Mouse (Mus musculus) liver, adult 2 months (tissue): ENCODE data around the gene Sorbs1.

Source experiments
- CTCF ChIP-seq: fragments of 200-500 bp; IDR thresholded peaks from 2 replicates; pipeline ENCODE4 v1.5.1; 2011; ENCODE audit warnings: low read depth, low read length, control low read depth
- POLR2A ChIP-seq: fragments of 200-500 bp; IDR thresholded peaks from 2 replicates; pipeline ENCODE4 v1.6.1; 2011; ENCODE audit warnings: low read length, control low read depth; ENCODE audit not compliant: insufficient read depth; ENCODE audit errors: extremely low read depth

DNA sequence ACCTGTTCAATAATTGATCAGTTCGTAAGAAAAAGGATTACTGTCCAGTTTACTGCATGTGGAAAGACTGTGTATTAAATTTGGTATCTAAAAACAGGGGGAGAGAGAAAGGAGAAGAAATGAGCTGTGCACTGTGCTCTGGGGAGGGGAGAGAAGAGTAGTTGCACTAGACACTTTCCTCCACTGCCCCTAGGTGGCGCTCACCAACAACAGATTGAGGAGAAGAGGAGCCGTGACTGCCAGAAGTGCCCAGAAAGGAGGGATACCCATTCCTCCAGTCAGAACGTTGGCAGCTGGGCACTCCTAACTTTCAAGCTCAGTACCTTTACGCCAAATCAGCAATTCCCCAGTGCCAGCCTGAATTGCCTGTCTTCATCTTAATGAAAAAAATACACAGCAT lies 170.6 kb downstream of the Sorbs1 start:
- TF ChIP-seq POLR2A (no peak), CTCF (peak; percentile 89)
